Mouse (Mus musculus): ENCODE data around the gene Gm20441. TPM values are rescaled to one million over a fixed set of nuclear protein-coding genes. Genes with fewer than 3 reads are reported as not detected.

Gm20441 gene
- not detected in 2 replicates for total RNA-seq (2021)
- long read RNA-seq: 0 reads

DNA sequence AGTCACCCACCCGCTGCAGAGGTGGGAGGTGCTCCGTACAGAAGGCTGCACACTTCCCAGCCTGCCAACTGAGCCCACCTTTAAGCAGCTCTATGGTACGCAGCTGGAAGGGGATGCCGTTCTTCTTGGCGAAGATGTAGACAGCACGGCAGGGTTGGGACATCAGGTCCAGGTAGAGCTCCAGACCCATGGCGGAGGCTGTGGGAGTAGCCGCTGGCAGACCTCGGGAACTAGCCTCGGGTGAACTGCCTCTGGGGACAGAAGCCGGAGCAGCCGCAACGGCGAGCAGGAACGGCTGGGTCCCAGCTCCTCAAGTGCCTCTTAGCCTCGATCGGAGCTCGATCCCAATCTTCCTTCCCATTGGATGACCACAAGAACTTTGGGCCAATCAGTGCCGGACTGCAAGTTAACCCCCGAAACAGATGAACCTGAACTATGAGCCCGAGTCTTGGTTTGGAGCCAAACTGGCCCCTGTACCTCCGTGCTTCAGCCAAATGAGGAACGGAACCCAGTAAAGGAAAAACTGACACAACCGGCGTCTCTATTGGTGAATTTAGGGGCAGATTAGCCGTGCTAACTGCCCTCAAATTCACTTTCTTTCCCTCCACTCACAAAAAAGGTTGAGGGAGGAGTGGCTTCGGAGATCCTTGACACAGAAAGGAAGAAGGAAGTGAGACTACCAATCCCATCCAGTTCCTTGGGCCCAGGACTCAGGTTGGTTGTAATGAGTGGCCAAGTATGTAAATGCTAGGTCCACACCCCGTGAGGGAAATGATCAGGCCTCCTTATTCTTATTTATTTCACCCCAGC is at the start of gene Gm20441, which contains the start of gene Gstt3:
TSS of gene Gm20441 (minus strand) at position 186 of the 810 bp plus-strand sequence.
TSS of gene Gstt3 (minus strand) at position 646 of the 810 bp plus-strand sequence.
- DNase-seq: peak; percentile 69

- no peak for DNase-seq
Observed at GRCm38 (mm10) chr10:75830275-75830670, 49.5 kb upstream of the Gm20441 start.

DNA sequence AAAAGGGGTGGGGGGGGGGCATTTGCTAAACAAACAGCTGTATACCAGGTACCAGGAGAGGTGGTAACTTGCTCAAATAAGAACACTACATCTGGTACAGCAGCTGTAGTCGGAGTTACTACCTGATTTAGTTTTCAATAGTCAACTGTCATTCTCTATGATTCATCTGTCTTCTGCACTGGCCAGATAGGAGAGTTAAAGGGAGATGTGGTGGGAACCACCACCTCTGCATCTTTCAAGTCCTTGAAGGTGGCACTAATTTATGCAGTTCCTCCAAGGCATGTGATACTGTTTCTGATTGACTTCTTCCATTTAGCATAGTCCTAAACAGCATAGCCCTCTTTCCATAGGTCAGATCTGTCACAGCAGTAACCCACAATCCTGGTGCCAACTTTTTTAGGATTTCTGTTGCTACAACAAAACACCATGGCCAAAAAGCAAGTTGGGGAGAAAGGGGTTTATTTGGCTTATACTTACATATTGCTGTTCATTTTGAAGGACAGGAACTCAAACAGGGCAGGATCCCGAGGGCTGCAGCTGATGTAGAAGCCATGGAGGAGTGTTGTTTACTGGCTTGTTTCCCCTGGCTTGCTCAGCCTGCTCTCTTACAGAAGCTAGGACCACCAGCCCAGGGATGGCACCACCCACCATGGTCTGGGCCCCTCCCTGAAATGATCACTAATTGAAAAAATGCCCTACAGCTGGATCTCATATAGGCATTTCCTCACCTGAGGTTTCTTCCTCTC is 48.9 kb upstream of the Gm20441 start:
- DNase-seq: no peak

DNA sequence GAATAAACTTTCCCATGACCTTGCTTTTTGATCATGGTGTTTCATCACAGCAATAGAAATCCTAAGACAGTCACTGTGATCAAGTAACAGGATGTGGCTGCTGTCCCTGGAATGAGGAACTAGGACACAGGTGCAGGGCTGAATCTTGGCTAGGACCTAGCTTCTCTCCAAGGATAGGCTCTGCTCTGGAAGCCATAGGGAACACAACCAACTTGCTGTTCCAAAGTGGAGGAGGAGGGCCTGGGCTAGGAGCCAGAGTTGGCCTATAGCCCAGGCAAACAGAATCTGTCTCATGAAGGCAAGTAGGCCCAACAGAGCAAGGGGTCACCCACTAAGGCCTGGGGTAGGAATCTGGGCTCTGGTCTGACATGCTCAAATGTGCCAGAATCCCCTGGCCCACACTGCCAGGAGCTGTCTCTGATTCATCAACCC is 47.8 kb upstream of the Gm20441 start:
- peak; percentile 40 for DNase-seq

DNA sequence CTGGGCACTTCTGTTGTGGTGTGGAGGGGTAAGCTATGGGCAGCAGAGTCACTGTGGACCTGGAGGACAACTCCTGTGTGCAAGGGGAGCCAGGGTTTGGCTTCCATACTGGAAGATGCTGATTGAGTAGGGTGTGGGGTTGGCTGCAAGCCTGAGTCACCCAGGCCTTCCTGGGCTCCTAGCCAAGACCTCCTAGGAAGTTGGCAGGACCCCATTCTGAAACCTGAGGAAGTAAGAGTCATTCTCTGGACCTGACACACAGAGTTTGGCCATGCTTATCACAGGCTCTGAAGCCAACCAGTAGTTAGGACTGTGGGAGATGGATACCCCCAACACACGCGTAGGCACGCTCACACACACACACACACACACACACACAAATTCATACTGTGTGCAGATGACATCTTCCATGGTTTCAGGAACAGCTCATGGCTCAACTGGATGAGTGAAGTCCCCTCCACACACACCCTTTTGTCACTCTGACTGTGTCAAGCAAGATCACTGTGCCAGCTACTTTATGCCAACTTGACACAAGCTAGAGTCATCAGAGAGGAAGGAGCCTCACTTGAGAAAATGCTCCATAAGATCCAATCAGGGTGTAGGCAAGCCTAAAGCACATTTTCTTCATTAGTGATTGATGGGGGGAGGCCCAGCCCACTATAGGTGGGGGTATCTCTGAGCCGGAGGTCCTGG is 47.1 kb upstream of the Gm20441 start:
- peak; percentile 71 for DNase-seq

GRCm38 (mm10) chr10:75824530-75824929 is 43.8 kb upstream of the Gm20441 start:
- no peak for DNase-seq

DNA sequence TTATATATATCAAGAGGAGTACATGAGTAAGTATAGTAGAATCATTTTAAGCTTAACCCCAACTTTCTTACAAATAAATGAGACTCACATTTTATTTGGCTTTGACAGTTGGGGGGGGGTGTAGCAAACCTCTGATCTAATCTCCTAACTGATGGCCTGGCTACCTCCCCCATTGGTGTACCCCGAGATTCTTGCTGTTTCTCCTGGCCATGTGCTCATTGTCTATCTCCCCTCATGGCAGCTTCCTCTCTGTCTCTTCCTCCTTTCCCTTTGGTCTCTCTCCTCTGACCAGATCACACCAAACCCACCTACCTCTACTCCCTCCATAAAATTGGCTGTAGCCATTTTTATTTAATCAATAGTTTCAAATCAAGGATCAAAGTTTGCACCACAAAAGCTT is 43.0 kb upstream of the Gm20441 start:
- no peak for DNase-seq

DNA sequence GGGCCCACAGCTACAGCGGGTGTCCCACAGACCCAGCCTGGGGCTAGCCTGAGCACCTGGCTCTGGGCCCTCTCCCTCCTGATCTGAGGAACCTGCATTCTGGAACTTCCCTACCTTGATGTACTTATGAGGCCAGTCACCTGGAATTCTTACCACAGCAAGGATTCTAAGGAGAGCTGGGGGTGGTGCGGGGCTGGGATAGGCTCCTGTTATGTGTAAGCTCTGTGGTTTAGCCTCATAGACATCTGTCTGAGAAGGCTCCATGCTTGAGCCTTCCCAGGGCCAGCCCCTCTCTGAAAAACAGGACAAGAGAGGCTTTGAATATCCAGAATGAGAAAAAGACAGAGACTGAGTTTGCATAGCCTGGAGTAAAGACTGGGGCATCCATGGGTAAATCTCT is 41.7 kb upstream of the Gm20441 start, which contains the start of gene Gstt4:
TSS of gene Gstt4 (minus strand) at position 101 of the 400 bp plus-strand sequence.
- DNase-seq: no peak

DNA sequence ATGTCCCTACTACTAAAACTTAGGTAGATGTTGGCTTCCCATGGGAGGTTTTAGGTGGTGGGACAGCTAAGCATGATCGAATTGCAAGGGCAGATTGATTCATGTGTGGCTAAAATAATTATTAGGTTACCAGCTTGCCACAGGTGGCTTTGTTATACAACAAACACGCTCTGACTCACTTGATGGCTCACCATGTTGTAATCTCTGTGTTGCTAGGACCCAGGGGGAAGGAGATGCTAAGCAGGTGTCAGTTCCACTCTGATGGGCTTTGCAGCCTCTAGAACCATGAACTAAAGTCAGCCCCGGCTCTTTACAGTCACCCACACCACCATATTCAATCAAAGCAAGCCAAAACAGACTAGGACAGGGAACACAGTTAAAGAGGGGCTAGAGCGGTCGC is 39.1 kb upstream of the Gm20441 start:
- no peak for DNase-seq

DNA sequence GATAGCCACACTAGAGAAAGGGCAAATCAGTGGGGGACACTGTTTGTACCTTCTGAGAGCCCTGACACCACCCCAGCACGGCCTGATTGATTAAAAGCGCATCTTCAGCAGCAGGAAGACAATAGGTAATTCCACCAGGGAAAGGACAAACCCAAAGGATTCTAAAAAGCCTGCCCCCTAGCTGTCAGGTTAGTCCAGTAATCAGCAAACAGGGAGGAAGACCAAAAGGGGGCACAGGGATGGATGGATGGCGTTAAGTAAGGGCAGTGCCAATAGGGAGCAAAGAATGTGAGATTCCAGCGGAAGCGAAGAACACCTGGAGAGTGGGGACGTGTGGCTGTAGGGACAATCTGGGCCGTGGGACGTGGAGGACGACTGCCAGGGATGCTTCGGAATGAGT is 37.9 kb upstream of the Gm20441 start:
- DNase-seq: no peak

GRCm38 (mm10) chr10:75804217-75804616 is 23.5 kb upstream of the Gm20441 start:
- DNase-seq: no peak

DNA sequence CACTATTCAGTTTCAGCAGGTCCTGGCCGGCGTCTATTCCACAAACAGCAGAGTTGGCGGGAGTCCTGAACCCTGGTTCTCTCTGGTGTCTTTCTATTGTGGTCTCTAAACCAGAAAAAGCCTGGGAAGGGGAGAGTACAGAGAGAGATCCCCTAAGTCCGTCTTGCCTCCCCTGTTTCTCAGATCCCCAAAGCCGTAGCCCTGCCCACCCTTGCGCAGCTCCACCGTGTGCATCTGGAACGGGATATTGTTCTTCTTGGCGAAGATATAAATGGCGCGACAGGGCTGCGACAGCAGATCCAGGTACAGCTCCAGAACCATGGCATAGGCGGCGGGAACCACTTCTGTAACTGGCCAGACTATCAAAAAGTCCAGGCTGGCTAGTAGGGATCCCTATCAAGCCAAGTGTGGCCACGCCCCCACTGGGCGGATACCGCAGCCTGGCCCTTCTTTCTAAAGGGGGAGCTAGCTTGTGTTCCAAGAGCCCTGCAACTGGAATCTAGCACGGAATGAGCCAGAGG is 17.5 kb upstream of the Gm20441 start, which contains the start of gene Gstt1:
TSS of gene Gstt1 (minus strand) at position 409 of the 521 bp plus-strand sequence.
- peak; percentile 71 for DNase-seq

DNA sequence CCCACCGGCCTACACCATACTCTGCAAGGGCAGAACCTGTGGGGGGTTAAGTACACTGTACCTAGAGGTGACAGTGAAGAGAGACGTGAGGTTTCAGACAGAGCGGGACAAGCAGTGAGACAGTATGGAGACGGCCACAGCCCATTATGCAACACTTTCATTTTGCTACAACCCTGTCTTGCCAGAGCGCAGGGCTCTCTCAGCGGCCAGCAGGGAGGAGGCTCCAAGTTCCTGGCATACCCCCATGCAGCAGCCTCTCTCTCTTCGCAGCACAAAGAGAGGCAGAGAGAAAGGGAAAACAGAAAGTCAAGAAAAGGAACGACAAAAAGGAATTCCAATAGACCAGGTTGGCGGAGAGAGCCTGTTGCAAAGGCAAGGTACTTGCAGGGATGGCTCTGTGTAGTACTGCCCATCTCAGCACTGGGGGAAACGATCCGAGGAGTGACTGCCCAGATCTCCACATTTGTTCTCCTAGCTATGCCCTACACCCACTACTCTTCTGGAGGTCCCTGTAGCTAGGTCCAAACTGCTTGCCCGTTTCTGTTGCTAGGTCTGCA is 16.9 kb upstream of the Gm20441 start:
- DNase-seq: peak; percentile 55

GRCm38 (mm10) chr10:75796731-75797516 is 16.2 kb upstream of the Gm20441 start:
- no peak for DNase-seq

GRCm38 (mm10) chr10:75794880-75795279 is 14.1 kb upstream of the Gm20441 start:
- no peak for DNase-seq

DNA sequence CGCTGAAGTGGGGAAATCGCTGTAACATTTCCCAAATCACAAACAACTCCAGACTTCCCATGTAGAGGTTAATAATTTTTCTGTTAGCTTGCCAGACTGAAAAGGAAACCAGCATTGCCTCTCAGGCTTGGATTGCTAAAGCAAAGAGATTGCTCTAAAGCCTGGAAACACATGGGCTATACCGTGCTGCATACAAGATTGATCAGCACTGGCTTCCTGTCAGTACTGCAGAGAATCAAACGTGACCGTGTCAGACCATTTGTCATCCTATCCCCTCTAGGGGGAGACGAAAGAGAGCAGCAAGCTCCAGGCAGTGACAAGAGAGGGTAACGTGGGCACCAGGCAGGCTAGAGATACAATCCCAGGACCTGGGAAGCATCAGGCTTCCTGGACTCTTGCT is 10.0 kb upstream of the Gm20441 start:
- DNase-seq: no peak

DNA sequence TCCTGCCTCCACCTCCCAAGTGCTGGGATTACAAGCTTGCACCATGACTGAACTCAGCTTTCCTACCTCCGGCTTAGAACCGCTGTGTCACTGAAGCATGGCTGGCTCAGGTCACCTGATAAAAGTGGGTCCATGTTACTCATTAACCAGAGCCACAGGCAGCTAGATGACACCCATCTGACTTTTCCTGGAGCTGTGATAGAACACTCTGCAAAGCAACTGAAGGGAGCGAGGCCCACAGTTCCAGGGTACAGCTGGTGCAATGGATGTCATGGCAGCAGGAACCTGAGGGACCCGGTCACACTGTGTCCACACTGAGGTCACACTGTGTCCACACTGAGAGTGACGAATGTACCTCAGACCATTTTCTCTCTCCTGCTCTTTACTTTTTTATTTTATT is 9.1 kb upstream of the Gm20441 start:
- DNase-seq: no peak

DNA sequence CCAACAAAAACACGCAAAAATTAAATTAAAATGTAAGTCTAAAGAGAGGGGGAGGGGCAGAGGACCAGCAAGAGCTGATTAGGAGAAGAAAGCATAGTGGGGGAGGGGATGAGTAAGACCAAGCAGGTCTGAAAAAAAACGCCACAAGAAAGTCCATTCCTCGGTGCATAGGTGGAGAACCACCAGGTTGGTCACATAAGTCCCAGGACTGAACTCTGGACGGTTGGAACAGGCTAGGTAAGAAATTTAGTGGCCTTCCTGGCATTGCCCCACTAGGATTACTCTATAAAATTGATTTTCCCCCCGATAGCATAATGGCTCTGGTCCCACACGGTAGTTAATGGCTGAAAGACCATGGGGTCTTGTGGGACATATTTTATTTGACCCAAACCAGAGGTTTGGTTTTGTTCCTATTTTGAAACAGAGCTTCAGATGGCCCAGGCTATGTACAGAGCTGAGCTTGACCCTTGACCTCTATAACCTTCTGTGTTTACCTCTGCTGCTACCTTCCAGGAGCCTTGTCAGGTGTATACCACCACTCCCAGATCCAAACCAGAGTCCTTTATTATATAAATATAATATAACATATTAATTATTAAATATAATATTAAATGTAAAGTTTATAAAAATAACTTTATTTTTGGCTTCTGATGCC is 8.5 kb upstream of the Gm20441 start:
- no peak for DNase-seq

DNA sequence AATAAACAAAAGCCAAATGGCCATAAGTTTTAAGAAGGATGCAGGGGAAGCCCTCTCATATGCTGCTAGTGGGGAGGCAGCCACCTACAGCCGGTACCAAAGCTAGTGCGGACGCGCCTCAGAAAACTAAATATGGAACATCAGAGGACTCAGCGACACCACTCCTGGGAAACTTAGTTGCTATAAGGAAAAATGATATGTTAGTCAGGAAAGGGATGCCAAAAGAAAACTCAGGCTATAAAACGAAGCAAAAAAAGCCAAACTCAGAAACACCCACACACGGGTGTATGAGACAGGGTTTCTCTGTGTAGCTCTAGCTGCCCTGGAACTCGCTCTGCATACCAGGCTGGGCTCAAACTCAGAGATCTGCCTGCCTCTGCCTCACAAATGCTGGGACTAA is 7.5 kb upstream of the Gm20441 start:
- DNase-seq: no peak

- DNase-seq: no peak
Observed at GRCm38 (mm10) chr10:75785442-75785841, 4.7 kb upstream of the Gm20441 start.
